Mouse (Mus musculus) forebrain, embryonic 15.5 days (tissue): ENCODE measurements around the gene Sgms2. TPM values are rescaled to one million over a fixed set of nuclear protein-coding genes. Genes with fewer than 3 reads are reported as not detected.
A peak's percentile ranks its signal among the peaks of the same experiment; 100 is the strongest.

Source experiments
- ATAC-seq: fragments of 200-750 bp; cut with Nextera tagmentation; replicated peaks from 2 replicates; pipeline ENCODE4 v1.8.0; 2017; ENCODE audit warnings: mild to moderate bottlenecking, moderate TSS enrichment, moderate library complexity
- H3K27ac ChIP-seq: fragments of 300-500 bp; sonication (generic); replicated peaks from 2 replicates; pipeline ENCODE4 v1.5.1; 2015; ENCODE audit warnings: mild to moderate bottlenecking, inconsistent platforms
- H3K27me3 ChIP-seq: fragments of 300-500 bp; sonication (generic); 2 replicates; pipeline ENCODE4 v1.6.1; 2015; ENCODE audit warnings: inconsistent platforms
- H3K36me3 ChIP-seq: fragments of 300-500 bp; sonication (generic); 2 replicates; pipeline ENCODE4 v1.6.1; 2015; ENCODE audit warnings: mild to moderate bottlenecking, inconsistent platforms
- H3K4me1 ChIP-seq: fragments of 300-500 bp; sonication (generic); 2 replicates; pipeline ENCODE4 v1.6.1; 2015; ENCODE audit warnings: inconsistent platforms
- H3K4me2 ChIP-seq: fragments of 300-500 bp; sonication (generic); replicated peaks from 2 replicates; pipeline ENCODE4 v1.6.1; 2015; ENCODE audit warnings: mild to moderate bottlenecking, inconsistent platforms
- H3K4me3 ChIP-seq: fragments of 300-500 bp; sonication (generic); 2 replicates; pipeline ENCODE4 v1.5.1; 2015; ENCODE audit warnings: mild to moderate bottlenecking, inconsistent platforms
- H3K9ac ChIP-seq: fragments of 300-500 bp; sonication (generic); replicated peaks from 2 replicates; pipeline ENCODE4 v1.6.1; 2015; ENCODE audit warnings: mild to moderate bottlenecking, inconsistent platforms
- H3K9me3 ChIP-seq: fragments of 300-500 bp; sonication (generic); 2 replicates; pipeline ENCODE4 v1.6.1; 2016; ENCODE audit warnings: inconsistent platforms
- WGBS: fragments of 180-500 bp; shearing (Covaris S2); methylation state at CpG from one replicate; pipeline ENCODE4 v1.1.7; 2015; ENCODE audit warnings: mixed read lengths; 5-methylcytosine and 5-hydroxymethylcytosine counted together
- polyA plus RNA-seq: library from polyadenylated mRNA; unstranded; fragments of >200 nt; fragmentation: Nextera tagmentation; extraction: Ambion mirVana; gene quantifications from 2 replicates; pipeline ENCODE4 v1.2.1, GENCODE M21; 2015

The Sgms2 gene
- polyA plus RNA-seq, 1 experiment from 2014 or later = 1.1 TPM

DNA sequence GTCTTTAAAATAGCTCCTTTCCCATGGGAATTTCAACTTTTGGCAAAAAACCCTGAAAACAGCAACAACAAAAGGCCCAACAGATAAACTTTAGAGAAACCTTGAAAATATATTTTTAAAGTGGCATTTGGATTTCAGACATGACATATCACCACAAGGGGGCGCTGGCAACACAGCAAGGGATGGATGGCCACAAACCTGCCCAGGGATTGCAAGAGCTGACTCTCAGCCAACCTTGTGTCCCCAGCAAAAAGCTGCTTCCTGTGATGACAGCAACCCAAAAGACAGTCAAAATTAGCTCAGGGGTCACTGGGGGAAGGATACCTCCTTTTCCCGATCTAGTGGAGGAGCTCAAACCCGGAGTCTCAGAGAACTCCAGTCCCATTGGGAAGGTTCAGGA, 171.0 kb downstream of the Sgms2 start:
- H3K4me1 ChIP-seq = no peaks in the 10 kb centered on the region
- no peak overlapping the region for H3K27ac ChIP-seq
- H3K36me3 ChIP-seq = no peaks in the 10 kb centered on the region
- no peak overlapping the region for H3K4me2 ChIP-seq
- no peak overlapping the region for H3K9ac ChIP-seq
- H3K9me3 ChIP-seq = no peaks in the 10 kb centered on the region
- no peaks in the 10 kb centered on the region for H3K27me3 ChIP-seq
- 0 out of 2 replicates have a peak, but pooled peaks have one; percentile 46 for ATAC-seq
- WGBS = 2% methylated on average over 3 of the region's 3 CpGs
- H3K4me3 ChIP-seq = no peak overlapping the region

DNA sequence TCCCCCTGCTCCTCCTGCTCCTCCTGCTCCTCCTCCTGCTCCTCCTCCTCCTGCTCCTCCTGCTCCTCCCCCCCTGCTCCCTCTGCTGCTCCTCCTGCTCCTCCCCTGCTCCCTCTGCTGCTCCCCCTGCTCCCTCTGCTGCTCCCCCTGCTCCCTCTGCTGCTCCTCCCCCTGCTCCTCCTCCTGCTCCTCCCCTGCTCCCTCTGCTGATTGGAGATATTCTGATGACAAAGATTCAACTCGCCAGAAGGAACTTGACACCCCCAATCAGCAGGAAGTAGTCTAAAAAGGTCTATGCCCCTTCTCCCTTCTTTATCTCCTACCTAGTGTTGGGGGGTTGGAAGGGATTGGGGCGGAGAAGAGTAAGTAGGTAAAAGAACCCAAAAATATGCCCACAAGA, 173.0 kb downstream of the Sgms2 start:
- H3K4me1 ChIP-seq = no peaks in the 10 kb centered on the region
- no peak overlapping the region for H3K9ac ChIP-seq
- H3K36me3 ChIP-seq = no peaks in the 10 kb centered on the region
- no peak for ATAC-seq
- H3K4me2 ChIP-seq = no peak overlapping the region
- 66% methylated on average over 2 of the region's 2 CpGs for WGBS
- H3K9me3 ChIP-seq = no peaks in the 10 kb centered on the region
- no peak overlapping the region for H3K4me3 ChIP-seq
- H3K27me3 ChIP-seq = no peaks in the 10 kb centered on the region
- H3K27ac ChIP-seq = no peak overlapping the region

- Histone ChIP-seq H3K4me2 (no peak overlapping the region), H3K36me3 (no peaks in the 10 kb centered on the region), H3K9me3 (no peaks in the 10 kb centered on the region), H3K4me1 (no peaks in the 10 kb centered on the region), H3K9ac (no peak overlapping the region), H3K4me3 (no peak overlapping the region), H3K27ac (no peak overlapping the region), H3K27me3 (no peaks in the 10 kb centered on the region)
- no peak for ATAC-seq
- WGBS = 84% methylated on average over 1 of the region's 1 CpGs
Measured at GRCm38 (mm10) chr3:131317126-131317525, 174.1 kb downstream of the Sgms2 start.

DNA sequence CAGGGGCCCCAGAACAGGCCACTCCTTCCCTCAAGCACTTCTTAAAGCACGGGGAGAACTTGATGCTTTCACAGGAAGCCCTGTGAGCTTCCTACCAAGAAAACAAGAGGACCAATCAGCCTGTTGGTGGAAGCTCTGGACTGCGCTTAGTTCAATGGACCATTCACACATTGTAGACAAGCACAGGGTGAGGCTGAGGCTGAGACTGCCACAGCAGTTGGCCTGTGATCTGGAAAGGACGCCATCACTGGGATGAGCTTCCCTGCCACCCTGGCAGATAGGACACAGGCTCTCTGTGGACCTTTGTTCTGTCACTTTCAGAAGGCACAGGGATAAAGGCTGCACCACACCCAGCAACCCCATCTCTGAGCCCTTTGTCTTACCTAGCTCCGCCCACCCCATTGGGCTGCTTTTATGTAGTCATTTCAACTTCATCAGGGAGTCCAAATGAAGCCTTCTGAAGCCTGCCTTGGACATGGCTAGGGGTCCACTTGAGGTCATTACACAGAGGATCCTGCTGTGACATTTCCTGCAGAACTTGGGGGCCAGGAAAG, 175.2 kb downstream of the Sgms2 start:
- Histone ChIP-seq H3K4me2 (no peak overlapping the region), H3K27me3 (no peaks in the 10 kb centered on the region), H3K9ac (no peak overlapping the region), H3K27ac (no peak overlapping the region), H3K4me1 (no peaks in the 10 kb centered on the region), H3K4me3 (no peak overlapping the region), H3K36me3 (no peaks in the 10 kb centered on the region), H3K9me3 (no peaks in the 10 kb centered on the region)
- 0 out of 2 replicates have a peak, but pooled peaks have one; percentile 23 for ATAC-seq
- 41% methylated on average over 4 of the region's 4 CpGs for WGBS

DNA sequence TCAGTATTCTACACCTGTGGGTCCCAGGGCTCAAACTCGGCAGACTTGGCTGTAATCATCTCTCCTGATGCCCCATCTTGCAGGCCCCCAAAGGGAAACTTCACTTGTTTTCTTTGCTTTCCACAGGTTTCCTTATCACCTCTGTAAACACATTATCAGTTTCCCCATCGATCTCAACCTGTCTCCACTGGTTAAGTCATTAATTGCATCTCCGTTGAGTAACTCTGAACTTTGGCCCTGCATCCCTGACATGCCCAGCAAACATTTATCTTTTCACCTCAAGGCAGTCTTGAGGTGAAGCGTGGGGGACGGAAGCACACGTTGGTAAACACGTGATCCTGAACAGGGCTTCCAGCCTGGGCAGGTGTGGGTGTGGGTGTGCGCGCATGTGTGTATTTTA, 178.9 kb downstream of the Sgms2 start:
- Histone ChIP-seq H3K9me3 (no peaks in the 10 kb centered on the region), H3K36me3 (no peaks in the 10 kb centered on the region), H3K4me3 (no peak overlapping the region), H3K27me3 (no peaks in the 10 kb centered on the region), H3K9ac (no peak overlapping the region), H3K27ac (no peak overlapping the region), H3K4me1 (no peaks in the 10 kb centered on the region), H3K4me2 (no peak overlapping the region)
- no peak for ATAC-seq
- WGBS = 92% methylated on average over 9 of the region's 9 CpGs

GRCm38 (mm10) chr3:131310572-131310971, 180.6 kb downstream of the Sgms2 start:
- Histone ChIP-seq H3K27ac (no peak overlapping the region), H3K4me1 (no peaks in the 10 kb centered on the region), H3K27me3 (no peaks in the 10 kb centered on the region), H3K36me3 (no peaks in the 10 kb centered on the region), H3K9me3 (no peaks in the 10 kb centered on the region), H3K4me2 (no peak overlapping the region), H3K4me3 (no peak overlapping the region), H3K9ac (no peak overlapping the region)
- ATAC-seq = no peak
- 90% methylated on average over 4 of the region's 4 CpGs for WGBS

DNA sequence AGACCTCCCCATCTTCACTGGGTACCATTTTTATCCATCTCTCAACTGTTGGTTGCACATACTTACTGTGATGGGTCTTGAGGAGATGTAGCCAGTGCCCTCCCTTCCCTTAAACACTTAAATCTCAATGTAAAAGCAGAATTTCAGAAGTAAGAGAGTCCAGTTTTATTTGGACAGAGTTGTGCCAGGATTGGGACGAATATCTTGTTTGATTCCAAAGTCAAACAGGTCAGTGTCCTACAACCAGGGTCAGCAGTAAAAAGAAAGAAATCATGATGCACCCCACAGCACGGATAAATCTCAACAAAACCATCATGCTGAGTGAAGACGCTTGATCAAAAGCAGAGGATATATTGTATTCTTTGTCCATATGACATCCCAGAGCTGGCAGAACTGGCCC, 183.4 kb downstream of the Sgms2 start:
- H3K36me3 ChIP-seq = no peaks in the 10 kb centered on the region
- 88% methylated on average over 3 of the region's 3 CpGs for WGBS
- H3K4me1 ChIP-seq = no peaks in the 10 kb centered on the region
- no peaks in the 10 kb centered on the region for H3K9me3 ChIP-seq
- no peaks in the 10 kb centered on the region for H3K27me3 ChIP-seq
- no peak for ATAC-seq
- H3K4me2 ChIP-seq = no peak overlapping the region
- no peak overlapping the region for H3K27ac ChIP-seq
- H3K4me3 ChIP-seq = no peak overlapping the region
- H3K9ac ChIP-seq = no peak overlapping the region

GRCm38 (mm10) chr3:131306255-131306654, 185.0 kb downstream of the Sgms2 start:
- no peak overlapping the region for H3K9ac ChIP-seq
- no peaks in the 10 kb centered on the region for H3K27me3 ChIP-seq
- H3K27ac ChIP-seq = no peak overlapping the region
- ATAC-seq = no peak
- H3K4me3 ChIP-seq = no peak overlapping the region
- peaks cover 6% of the 10 kb centered on the region for H3K4me1 ChIP-seq
- WGBS = 87% methylated on average over 7 of the region's 7 CpGs
- no peak overlapping the region for H3K4me2 ChIP-seq
- no peaks in the 10 kb centered on the region for H3K36me3 ChIP-seq
- no peaks in the 10 kb centered on the region for H3K9me3 ChIP-seq

GRCm38 (mm10) chr3:131303320-131303714, 187.9 kb downstream of the Sgms2 start:
- Histone ChIP-seq H3K27me3 (no peaks in the 10 kb centered on the region), H3K9me3 (no peaks in the 10 kb centered on the region), H3K4me2 (peak overlapping the region; percentile 88), H3K27ac (no peak overlapping the region), H3K4me3 (peak overlapping the region; percentile 66), H3K36me3 (no peaks in the 10 kb centered on the region), H3K4me1 (peaks cover 8% of the 10 kb centered on the region), H3K9ac (peak overlapping the region; percentile 29; the same call in 1 of the 2 replicates)
- ATAC-seq = no peak; the same call in 1 of the 2 replicates
- 24% methylated on average over 5 of the region's 5 CpGs for WGBS

GRCm38 (mm10) chr3:131302452-131303319, 188.5 kb downstream of the Sgms2 start, which contains the start of gene Cyp2u1:
TSS of gene Cyp2u1 (minus strand) at chr3:131303227.
- Histone ChIP-seq H3K27ac (peak within 1 kb of the TSS; percentile 65), H3K27me3 (no peaks in the 10 kb centered on the region), H3K9ac (peak within 1 kb of the TSS; percentile 69), H3K4me2 (peak within 1 kb of the TSS; percentile 88), H3K9me3 (no peaks in the 10 kb centered on the region), H3K4me1 (peaks cover 8% of the 10 kb centered on the region), H3K4me3 (peak within 1 kb of the TSS; percentile 66), H3K36me3 (no peaks in the 10 kb centered on the region)
- peak; percentile 99 for ATAC-seq
- WGBS = under 1% methylated on average over 71 of the region's 71 CpGs

DNA sequence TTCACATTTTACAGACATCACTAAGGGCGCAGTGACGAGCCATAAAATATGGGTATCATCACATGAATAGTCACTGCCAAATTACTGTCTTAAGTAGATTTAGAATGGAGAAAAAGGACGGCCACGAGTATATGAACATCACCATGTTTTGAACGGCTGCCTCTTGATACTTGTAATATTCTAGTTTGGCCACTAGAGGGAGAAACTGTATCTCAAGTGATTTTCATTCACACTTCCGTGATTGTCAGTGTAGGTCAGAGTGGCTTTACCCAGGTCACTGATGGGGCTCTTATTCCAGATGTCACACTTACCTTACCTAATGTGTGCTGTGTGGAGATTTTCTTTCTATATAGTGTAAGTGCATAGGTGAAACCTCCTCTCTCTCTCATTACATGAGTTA, 191.3 kb downstream of the Sgms2 start:
- Histone ChIP-seq H3K4me1 (peaks cover 8% of the 10 kb centered on the region), H3K27me3 (no peaks in the 10 kb centered on the region), H3K36me3 (0 out of 2 replicates have a peak, but pooled peaks cover 2% of the 10 kb centered on the region), H3K4me2 (no peak overlapping the region), H3K4me3 (no peak overlapping the region), H3K9me3 (no peaks in the 10 kb centered on the region), H3K9ac (no peak overlapping the region), H3K27ac (no peak overlapping the region)
- no peak for ATAC-seq
- WGBS = 7% methylated on average over 6 of the region's 6 CpGs

DNA sequence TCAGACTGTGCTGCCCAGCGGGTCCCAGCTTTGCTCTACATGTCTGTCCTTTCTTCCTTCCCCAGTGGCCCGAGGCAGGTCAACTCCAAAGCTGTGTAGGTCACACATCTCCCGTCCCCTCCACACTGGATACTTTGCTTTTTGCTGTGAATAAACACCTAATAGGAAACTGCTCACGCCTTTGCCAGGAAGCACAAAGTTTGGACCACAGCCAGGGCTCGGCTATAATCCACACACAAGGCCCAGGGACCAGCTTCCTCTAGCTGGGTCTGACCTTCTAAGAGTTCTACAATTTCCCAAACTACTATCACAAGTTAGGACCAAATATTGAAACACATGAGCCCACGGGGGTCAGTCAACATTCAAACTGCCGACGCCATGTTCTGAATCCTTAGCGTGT, 192.1 kb downstream of the Sgms2 start:
- Histone ChIP-seq H3K4me1 (peaks cover 8% of the 10 kb centered on the region), H3K4me2 (no peak overlapping the region), H3K36me3 (0 out of 2 replicates have a peak, but pooled peaks cover 2% of the 10 kb centered on the region), H3K27ac (no peak overlapping the region), H3K9me3 (no peaks in the 10 kb centered on the region), H3K4me3 (no peak overlapping the region), H3K27me3 (no peaks in the 10 kb centered on the region), H3K9ac (no peak overlapping the region)
- 84% methylated on average over 9 of the region's 9 CpGs for WGBS
- no peak for ATAC-seq
